Mouse (Mus musculus): ENCODE measurements around the gene Pygb. TPM values are rescaled to one million over a fixed set of nuclear protein-coding genes. Genes with fewer than 3 reads are reported as not detected.

The Pygb gene
- total RNA-seq, 1 experiment: 10.8 TPM

DNA sequence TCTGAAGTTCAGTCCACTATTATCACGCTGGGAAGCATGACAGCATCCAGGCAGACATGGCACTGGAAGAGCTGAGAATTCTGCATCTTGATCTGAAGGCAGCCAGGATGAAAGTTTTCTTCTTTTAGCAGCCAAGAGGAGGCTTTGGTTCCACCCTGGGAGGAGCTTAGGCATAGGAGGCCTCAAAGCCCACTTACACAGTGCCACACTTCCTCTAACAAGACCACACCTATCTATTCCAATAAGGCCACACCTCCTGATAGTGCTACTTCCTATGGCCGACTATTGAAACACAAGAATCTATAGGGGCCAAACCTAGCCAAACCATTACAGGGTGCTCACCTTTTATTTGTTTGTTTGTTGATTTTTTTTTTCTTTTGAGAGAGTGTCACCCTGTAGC lies 3.7 kb upstream of the Pygb start:
- TF ChIP-seq ZNF384 (IDR thresholded peaks at IDR 0.05; ENCODE audit: low read depth, low read length): no peak
- TF ChIP-seq CHD2 (IDR thresholded peaks at IDR 0.05; ENCODE audit: low read depth, low read length): no peak
- no peak for TF ChIP-seq HCFC1 (IDR thresholded peaks at IDR 0.05; ENCODE audit: borderline replicate concordance, insufficient read depth, low read length)
- no peak for TF ChIP-seq MAFK (IDR thresholded peaks at IDR 0.05; ENCODE audit: insufficient read depth, low read depth, low read length)
- TF ChIP-seq ZC3H11A (IDR thresholded peaks at IDR 0.05; ENCODE audit: borderline replicate concordance, low read depth, low read length): no peak
- in situ Hi-C loops (cut with MboI; ENCODE audit: low sequenced_read_pairs in 2 of 2, unreplicated experiment in 2 of 2): no loop called here

DNA sequence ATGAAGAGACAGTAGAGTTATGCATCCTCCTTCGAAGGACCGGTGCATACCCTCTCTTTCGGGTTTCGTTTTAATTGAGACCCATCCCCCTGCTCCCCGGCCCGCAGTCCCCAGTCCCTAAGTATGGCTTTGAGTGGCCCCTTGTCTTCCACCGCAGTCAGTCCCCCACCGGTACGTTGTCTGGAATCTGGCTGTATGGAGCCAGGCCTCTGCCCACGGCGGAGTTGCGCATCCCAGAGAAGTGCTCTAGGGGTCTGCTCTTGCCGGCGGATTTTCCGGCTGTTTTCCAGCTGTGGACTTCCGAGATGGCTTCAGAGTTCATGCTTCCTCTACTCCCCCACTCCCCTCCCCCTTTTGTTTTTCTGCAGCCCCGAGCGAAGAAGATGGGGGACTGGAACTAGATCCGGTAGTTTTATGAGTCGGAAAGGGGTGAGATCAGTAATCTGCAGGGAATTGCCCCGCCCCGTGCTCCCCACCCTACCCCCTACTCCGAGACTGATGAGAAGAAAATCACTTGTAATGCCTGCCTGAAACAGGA lies 768 bp downstream of the Pygb start:
- Histone ChIP-seq H3K27ac (ENCODE audit: insufficient read depth, low read depth, low read length, poor library complexity, severe bottlenecking) (no peak overlapping the region), H3K4me3 (ENCODE audit: insufficient read depth in 1 of 2, low read depth in 1 of 2, low read length in 2 of 2, poor library complexity in 1 of 2, severe bottlenecking in 1 of 2) (peak overlapping the region; percentile 69 to 97), H3K9ac (ENCODE audit: insufficient read depth, low read depth, low read length, poor library complexity, severe bottlenecking) (peak overlapping the region; percentile 64; the same call in 1 of the 2 replicates), H3K9me3 (ENCODE audit: control insufficient read depth, insufficient read depth, low read depth, low read length) (no peaks in the 10 kb centered on the region), H3K36me3 (ENCODE audit: control insufficient read depth, insufficient read depth, low read length, poor library complexity, severe bottlenecking) (no peaks in the 10 kb centered on the region), H3K4me1 (ENCODE audit: control insufficient read depth in 2 of 2, insufficient read depth in 2 of 2, low read length in 2 of 2, poor library complexity in 1 of 2) (peaks cover 2 to 5% of the 10 kb centered on the region in 2 experiments; a peak in 2 of 4 replicates)
- DNase-seq (ENCODE audit: low read depth, low spot score): no peak
- TF ChIP-seq ZC3H11A (IDR thresholded peaks at IDR 0.05; ENCODE audit: borderline replicate concordance, low read depth, low read length): no peak
- TF ChIP-seq ZNF384 (IDR thresholded peaks at IDR 0.05; ENCODE audit: low read depth, low read length): no peak
- TF ChIP-seq CHD2 (IDR thresholded peaks at IDR 0.05; ENCODE audit: low read depth, low read length): no peak
- TF ChIP-seq HCFC1 (IDR thresholded peaks at IDR 0.05; ENCODE audit: borderline replicate concordance, insufficient read depth, low read length): no peak
- TF ChIP-seq MAFK (IDR thresholded peaks at IDR 0.05; ENCODE audit: insufficient read depth, low read depth, low read length): no peak
- in situ Hi-C loops (cut with MboI; ENCODE audit: low sequenced_read_pairs in 2 of 2, unreplicated experiment in 2 of 2): no loop called here

More for the DNA sequence above, 3.7 kb upstream of the Pygb start:
- no peak for DNase-seq (ENCODE audit: low read depth, low spot score)
- Histone ChIP-seq H3K27ac (ENCODE audit: insufficient read depth, low read depth, low read length, poor library complexity, severe bottlenecking) (no peak overlapping the region), H3K9me3 (ENCODE audit: control insufficient read depth, insufficient read depth, low read depth, low read length) (no peaks in the 10 kb centered on the region), H3K9ac (ENCODE audit: insufficient read depth, low read depth, low read length, poor library complexity, severe bottlenecking) (no peak overlapping the region), H3K4me1 (ENCODE audit: control insufficient read depth in 2 of 2, insufficient read depth in 2 of 2, low read length in 2 of 2, poor library complexity in 1 of 2) (peaks cover 2 to 3% of the 10 kb centered on the region in 2 experiments; a peak in 1 of 4 replicates), H3K4me3 (ENCODE audit: insufficient read depth in 1 of 2, low read depth in 1 of 2, low read length in 2 of 2, poor library complexity in 1 of 2, severe bottlenecking in 1 of 2) (no peak overlapping the region), H3K36me3 (ENCODE audit: control insufficient read depth, insufficient read depth, low read length, poor library complexity, severe bottlenecking) (no peaks in the 10 kb centered on the region)

DNA sequence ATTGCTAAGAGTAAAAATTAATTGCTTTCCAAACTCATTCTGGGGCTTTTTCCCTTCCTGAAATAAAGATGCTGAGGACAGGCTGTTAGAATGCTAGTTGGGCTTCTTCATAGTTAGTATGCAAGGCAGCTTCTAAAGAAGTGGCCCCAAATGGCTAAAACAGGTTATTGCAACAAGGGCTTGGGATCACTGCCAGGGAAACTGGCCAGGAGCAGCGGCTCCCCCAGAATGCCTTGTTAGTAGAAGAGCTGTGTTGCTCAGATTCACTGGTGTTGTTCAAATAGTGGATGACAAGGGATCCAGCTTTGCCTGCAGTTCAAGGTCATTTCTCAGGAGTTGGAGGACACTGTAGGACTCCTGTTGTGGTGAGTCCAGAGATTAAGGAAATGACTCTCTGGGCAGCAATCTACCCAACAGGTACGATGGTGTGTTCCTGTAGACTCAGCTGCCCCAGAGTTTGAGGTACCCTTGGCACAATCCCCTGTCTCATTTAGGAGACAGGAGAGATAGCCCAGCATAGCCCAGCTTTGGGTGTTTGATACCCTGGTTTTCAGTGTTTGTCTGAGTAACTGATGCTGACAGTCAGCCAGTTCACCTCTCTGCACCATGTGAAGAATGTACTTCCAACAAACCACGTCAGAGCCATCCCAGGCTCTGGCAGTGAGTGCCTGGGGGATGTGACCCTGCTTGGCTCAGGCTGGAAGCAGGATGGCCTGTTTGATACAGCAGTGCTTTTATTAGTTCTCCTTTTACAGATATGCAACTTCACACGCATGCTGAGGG lies 2.4 kb downstream of the Pygb start:
- H3K4me1 ChIP-seq (ENCODE audit: control insufficient read depth in 2 of 2, insufficient read depth in 2 of 2, low read length in 2 of 2, poor library complexity in 1 of 2): peaks cover 2 to 5% of the 10 kb centered on the region in 2 experiments; a peak in 2 of 4 replicates
- no peak overlapping the region for H3K27ac ChIP-seq (ENCODE audit: insufficient read depth, low read depth, low read length, poor library complexity, severe bottlenecking)
- in situ Hi-C loops (cut with MboI; ENCODE audit: low sequenced_read_pairs in 2 of 2, unreplicated experiment in 2 of 2): no loop called here
- H3K4me3 ChIP-seq (ENCODE audit: insufficient read depth in 1 of 2, low read depth in 1 of 2, low read length in 2 of 2, poor library complexity in 1 of 2, severe bottlenecking in 1 of 2): no peak overlapping the region
- no peak for TF ChIP-seq HCFC1 (IDR thresholded peaks at IDR 0.05; ENCODE audit: borderline replicate concordance, insufficient read depth, low read length)
- TF ChIP-seq ZNF384 (IDR thresholded peaks at IDR 0.05; ENCODE audit: low read depth, low read length): no peak
- no peak for TF ChIP-seq CHD2 (IDR thresholded peaks at IDR 0.05; ENCODE audit: low read depth, low read length)
- no peak for TF ChIP-seq ZC3H11A (IDR thresholded peaks at IDR 0.05; ENCODE audit: borderline replicate concordance, low read depth, low read length)
- no peaks in the 10 kb centered on the region for H3K36me3 ChIP-seq (ENCODE audit: control insufficient read depth, insufficient read depth, low read length, poor library complexity, severe bottlenecking)
- no peak for DNase-seq (ENCODE audit: low read depth, low spot score)
- no peaks in the 10 kb centered on the region for H3K9me3 ChIP-seq (ENCODE audit: control insufficient read depth, insufficient read depth, low read depth, low read length)
- H3K9ac ChIP-seq (ENCODE audit: insufficient read depth, low read depth, low read length, poor library complexity, severe bottlenecking): no peak overlapping the region

DNA sequence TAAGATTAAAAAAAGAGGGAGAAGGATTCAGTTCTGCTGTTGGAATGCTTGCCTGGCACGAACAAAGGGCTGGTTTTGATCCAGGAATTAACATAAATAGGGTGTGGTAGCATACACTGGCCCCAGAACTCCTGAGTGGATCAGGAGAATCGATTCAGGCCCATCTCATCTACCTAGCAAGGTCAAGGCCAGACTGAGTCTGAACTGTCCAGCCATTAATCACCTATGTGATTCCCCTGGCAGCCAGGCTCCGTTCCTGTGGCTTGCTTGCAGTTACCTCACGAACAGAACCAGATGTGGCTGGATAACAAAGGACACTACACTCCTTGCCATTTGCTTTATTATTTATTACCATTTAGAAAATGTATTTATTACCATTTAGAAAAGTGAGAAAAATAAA lies 6.8 kb downstream of the Pygb start:
- no peak overlapping the region for H3K4me3 ChIP-seq (ENCODE audit: insufficient read depth in 1 of 2, low read depth in 1 of 2, low read length in 2 of 2, poor library complexity in 1 of 2, severe bottlenecking in 1 of 2)
- no peaks in the 10 kb centered on the region for H3K9me3 ChIP-seq (ENCODE audit: control insufficient read depth, insufficient read depth, low read depth, low read length)
- no peak for TF ChIP-seq MAFK (IDR thresholded peaks at IDR 0.05; ENCODE audit: insufficient read depth, low read depth, low read length)
- in situ Hi-C loops (cut with MboI; ENCODE audit: low sequenced_read_pairs in 2 of 2, unreplicated experiment in 2 of 2): no loop called here
- H3K9ac ChIP-seq (ENCODE audit: insufficient read depth, low read depth, low read length, poor library complexity, severe bottlenecking): no peak overlapping the region
- H3K4me1 ChIP-seq (ENCODE audit: control insufficient read depth in 2 of 2, insufficient read depth in 2 of 2, low read length in 2 of 2, poor library complexity in 1 of 2): peaks cover 0 to 2% of the 10 kb centered on the region in 2 experiments; a peak in 1 of 4 replicates
- no peaks in the 10 kb centered on the region for H3K36me3 ChIP-seq (ENCODE audit: control insufficient read depth, insufficient read depth, low read length, poor library complexity, severe bottlenecking)
- no peak for DNase-seq (ENCODE audit: low read depth, low spot score)
- H3K27ac ChIP-seq (ENCODE audit: insufficient read depth, low read depth, low read length, poor library complexity, severe bottlenecking): no peak overlapping the region
